Mouse (Mus musculus) c-Kit-positive CD71-positive TER-119-negative erythroid progenitor cells, embryonic 14.5 days (primary cell): Measurements from ENCODE around the gene Mup7.
"Not testable (repeated sequence)": the region's sequence is repeated elsewhere in the genome, so short reads cannot be mapped to it uniquely, and the experiment has no call there.

Experiments used
- DNase-seq: peaks from one replicate; pipeline ENCODE4 v3.0.0-alpha.2; 2013; ENCODE audit warnings: low read depth

Gene Mup7

GRCm38 (mm10) chr4:60070375-60070774 is at the start of gene Mup7:
Gene Mup7 (minus strand): TSS chr4:60070475.
- not testable (repeated sequence) for DNase-seq

GRCm38 (mm10) chr4:60079865-60080264 is 9.6 kb upstream of the Mup7 start:
- DNase-seq: not testable (repeated sequence)

GRCm38 (mm10) chr4:60029334-60030111 is 40.8 kb downstream of the Mup7 start:
- DNase-seq: not testable (repeated sequence)

- DNase-seq: not testable (repeated sequence)
Measured at GRCm38 (mm10) chr4:60020141-60020540, 50.1 kb downstream of the Mup7 start.
